8 mouse cellular contexts compared by ENCODE assay signal in the genomic region with DNA sequence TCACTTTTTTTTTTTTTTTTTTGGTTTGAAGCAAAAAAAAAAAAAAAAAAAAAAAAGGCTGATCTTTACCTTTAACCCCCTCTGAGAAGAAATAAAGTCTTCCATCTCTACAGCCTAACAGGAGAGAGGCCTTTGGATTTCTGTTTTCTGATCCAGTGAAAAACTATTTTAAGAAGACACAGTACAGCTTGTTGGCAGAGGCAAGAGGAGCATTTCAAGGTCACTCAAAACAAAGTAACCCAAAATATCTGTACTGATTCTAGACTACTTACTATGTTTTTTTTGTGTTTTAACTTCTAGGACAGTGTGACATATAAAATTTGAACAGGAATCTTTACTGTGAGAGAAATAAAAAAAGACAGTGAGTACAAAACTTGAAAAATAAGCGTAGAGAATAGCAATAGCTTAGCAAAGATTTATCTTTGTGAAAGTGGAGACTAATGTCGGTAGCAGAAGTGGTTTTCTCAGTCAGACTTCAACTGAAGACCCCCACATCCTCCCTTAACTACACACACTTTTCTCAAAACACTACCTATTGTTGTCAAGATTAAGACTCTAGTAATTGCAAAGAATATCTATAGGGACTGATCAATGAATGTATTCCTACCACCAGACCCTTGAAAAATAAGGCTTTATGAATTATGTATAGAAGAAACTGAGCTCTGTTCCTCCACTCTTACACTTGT. TPM values are rescaled to one million over a fixed set of nuclear protein-coding genes. Genes with fewer than 3 reads are reported as not detected.
DNase-seq lines count a peak whose midpoint lies in the region; ATAC-seq and TF ChIP-seq lines count a peak whose summit lies in the region.

No protein-coding gene starts in this region.

- intact Hi-C loops in heart, postnatal 14 days (cut with DNase I), result loop anchor here (5.0 to 10.0 kb wide), 2 partner anchors 53 to 1815 kb away; a partner anchor contains a TSS

- TF ChIP-seq POLR2A in bone marrow macrophage, adult 2 months (IDR thresholded peaks at IDR 0.05; ENCODE audit: borderline replicate concordance, low read depth, low read length), result no peak

- no peak for TF ChIP-seq CTCF in bone marrow macrophage, adult 2 months (IDR thresholded peaks at IDR 0.05; ENCODE audit: low read depth, low read length)

- peak overlapping the region; percentile 57 for H3K4me3 ChIP-seq in heart, embryonic 11.5 days (ENCODE audit: low read depth, low read length)
- H3K4me3 ChIP-seq in bone marrow macrophage, adult 2 months (ENCODE audit: insufficient read depth, low read length), result peak overlapping the region; percentile 71
- H3K4me3 ChIP-seq in hindbrain, embryonic 12.5 days, result peak overlapping the region; percentile 51
- H3K4me3 ChIP-seq in midbrain, embryonic 11.5 days (ENCODE audit: low read depth, low read length), result peak overlapping the region; percentile 45

- H3K4me1 ChIP-seq in heart, embryonic 11.5 days (ENCODE audit: control insufficient read depth, insufficient read depth, low read length), result peaks cover 14% of the 10 kb centered on the region
- peaks cover 15% of the 10 kb centered on the region for H3K4me1 ChIP-seq in bone marrow macrophage, adult 2 months (ENCODE audit: control insufficient read depth, insufficient read depth, low read length)
- H3K4me1 ChIP-seq in hindbrain, embryonic 12.5 days, result peaks cover 23% of the 10 kb centered on the region
- peaks cover 10% of the 10 kb centered on the region; the same call in 1 of the 2 replicates for H3K4me1 ChIP-seq in midbrain, embryonic 11.5 days (ENCODE audit: control insufficient read depth, insufficient read depth, low read length)

- no peaks in the 10 kb centered on the region for H3K27me3 ChIP-seq in heart, embryonic 11.5 days (ENCODE audit: control insufficient read depth, insufficient read depth, low read length)
- H3K27me3 ChIP-seq in hindbrain, embryonic 12.5 days, result no peaks in the 10 kb centered on the region
- H3K27me3 ChIP-seq in midbrain, embryonic 11.5 days (ENCODE audit: control insufficient read depth, insufficient read depth, low read length), result no peaks in the 10 kb centered on the region

- no peaks in the 10 kb centered on the region for H3K36me3 ChIP-seq in heart, embryonic 11.5 days (ENCODE audit: control insufficient read depth, insufficient read depth, low read length)
- H3K36me3 ChIP-seq in hindbrain, embryonic 12.5 days, result no peaks in the 10 kb centered on the region
- H3K36me3 ChIP-seq in midbrain, embryonic 11.5 days (ENCODE audit: control insufficient read depth, insufficient read depth, low read length), result no peaks in the 10 kb centered on the region

- 27% methylated on average over 2 of the region's 2 CpGs for WGBS in heart, embryonic 11.5 days (ENCODE audit: insufficient replicate concordance)
- WGBS in hindbrain, embryonic 12.5 days, result 32% methylated on average over 2 of the region's 2 CpGs
- WGBS in midbrain, embryonic 11.5 days, result 33% methylated on average over 2 of the region's 2 CpGs

- DNase-seq in heart, postnatal 14 days, result no peak
- no peak for DNase-seq in midbrain, embryonic 11.5 days (ENCODE audit: low spot score, missing footprints)
- DNase-seq in adipocyte (ENCODE audit: low spot score), result no peak
- no peak for DNase-seq in right cerebral cortex, postnatal 36 days (ENCODE audit: low spot score in 2 of 2)

- H3K9me3 ChIP-seq in heart, embryonic 11.5 days (replicated peaks; ENCODE audit: control insufficient read depth, low read length), result no peaks in the 10 kb centered on the region
- H3K9me3 ChIP-seq in hindbrain, embryonic 12.5 days (replicated peaks), result no peaks in the 10 kb centered on the region
- no peaks in the 10 kb centered on the region for H3K9me3 ChIP-seq in midbrain, embryonic 11.5 days (ENCODE audit: control insufficient read depth, low read length)

- H3K27ac ChIP-seq in heart, embryonic 11.5 days (ENCODE audit: low read depth, low read length), result peak overlapping the region; percentile 98
- H3K27ac ChIP-seq in bone marrow macrophage, adult 2 months (ENCODE audit: insufficient read depth, low read depth, low read length), result no peak overlapping the region
- H3K27ac ChIP-seq in hindbrain, embryonic 12.5 days, result peak overlapping the region; percentile 97; the same call in 1 of the 2 replicates
- H3K27ac ChIP-seq in midbrain, embryonic 11.5 days (ENCODE audit: low read depth, low read length), result peak overlapping the region; percentile 98; the same call in 1 of the 2 replicates

- no peak for ATAC-seq in heart, embryonic 11.5 days (replicated peaks; ENCODE audit: insufficient number of reproducible peaks, low FRiP score, low TSS enrichment)
- ATAC-seq in hindbrain, embryonic 12.5 days (ENCODE audit: low FRiP score), result no peak
- ATAC-seq in midbrain, embryonic 11.5 days (ENCODE audit: low FRiP score), result no peak
- ATAC-seq in cerebellum, adult (ENCODE audit: insufficient number of reproducible peaks, low FRiP score, low TSS enrichment), result no peak

- H3K4me2 ChIP-seq in heart, embryonic 11.5 days, result peak overlapping the region; percentile 65
- peak overlapping the region; percentile 76 for H3K4me2 ChIP-seq in hindbrain, embryonic 12.5 days (replicated peaks)
- H3K4me2 ChIP-seq in midbrain, embryonic 11.5 days, result peak overlapping the region; percentile 45

- peak overlapping the region; percentile 90 for H3K9ac ChIP-seq in heart, embryonic 11.5 days (ENCODE audit: low read depth, low read length)
- peak overlapping the region; percentile 64 for H3K9ac ChIP-seq in hindbrain, embryonic 12.5 days
- H3K9ac ChIP-seq in midbrain, embryonic 11.5 days (ENCODE audit: low read length), result peak overlapping the region; percentile 86

RNA-seq across cellular contexts. Expression of a gene that starts 1.2 kb away (rescaled TPM):
- 2.1 and 3.4 TPM in 2 replicates for polyA plus RNA-seq in heart, embryonic 11.5 days (2014; fragmentation: Nextera tagmentation; extraction: Ambion mirVana)
- total RNA-seq in heart, postnatal 14 days (2021), result 100 to 1,000 TPM; 465 to 538 TPM
- polyA plus RNA-seq in bone marrow macrophage, adult 2 months (2012; ENCODE audit: insufficient read depth, insufficient read length, missing spikeins), result 2.5 and 3.1 TPM in 2 replicates
- polyA plus RNA-seq in hindbrain, embryonic 12.5 days (2016; fragmentation: Nextera tagmentation; extraction: Ambion mirVana), result 5.7 and 6.9 TPM in 2 replicates
- polyA plus RNA-seq in midbrain, embryonic 11.5 days (2014; fragmentation: Nextera tagmentation; extraction: Ambion mirVana), result 3.3 and 3.6 TPM in 2 replicates

RNA-seq across cellular contexts. Expression of a gene that starts 4.1 kb away (rescaled TPM):
- polyA plus RNA-seq in heart, embryonic 11.5 days (2014; fragmentation: Nextera tagmentation; extraction: Ambion mirVana), result 1.4 and 2.3 TPM in 2 replicates
- 100 to 1,000 TPM in 1 of 2 experiments, 10 to 100 TPM in 1; 49.0 to 131 TPM for total RNA-seq in heart, postnatal 14 days (2021)
- 42.5 and 76.9 TPM in 2 replicates for polyA plus RNA-seq in bone marrow macrophage, adult 2 months (2012; ENCODE audit: insufficient read depth, insufficient read length, missing spikeins)
- 5.2 TPM in 1 of 2 replicates, not detected in the other for polyA plus RNA-seq in hindbrain, embryonic 12.5 days (2016; fragmentation: Nextera tagmentation; extraction: Ambion mirVana)
- 6.4 and 9.1 TPM in 2 replicates for polyA plus RNA-seq in midbrain, embryonic 11.5 days (2014; fragmentation: Nextera tagmentation; extraction: Ambion mirVana)

RNA-seq across cellular contexts. Expression of a gene that starts 5.6 kb away (rescaled TPM):
- 2.8 and 3.1 TPM in 2 replicates for polyA plus RNA-seq in heart, embryonic 11.5 days (2014; fragmentation: Nextera tagmentation; extraction: Ambion mirVana)
- 10 to 100 TPM; 13.1 to 34.3 TPM for total RNA-seq in heart, postnatal 14 days (2021)
- polyA plus RNA-seq in bone marrow macrophage, adult 2 months (2012; ENCODE audit: insufficient read depth, insufficient read length, missing spikeins), result not detected in 2 replicates
- 2.2 and 4.4 TPM in 2 replicates for polyA plus RNA-seq in hindbrain, embryonic 12.5 days (2016; fragmentation: Nextera tagmentation; extraction: Ambion mirVana)
- 4.0 and 4.8 TPM in 2 replicates for polyA plus RNA-seq in midbrain, embryonic 11.5 days (2014; fragmentation: Nextera tagmentation; extraction: Ambion mirVana)

RNA-seq across cellular contexts. Expression of a gene that starts 13.6 kb away (rescaled TPM):
- 0.43 and 0.66 TPM in 2 replicates for polyA plus RNA-seq in heart, embryonic 11.5 days (2014; fragmentation: Nextera tagmentation; extraction: Ambion mirVana)
- 1 to 10 TPM; 3.7 to 7.4 TPM for total RNA-seq in heart, postnatal 14 days (2021)
- 0.71 and 0.97 TPM in 2 replicates for polyA plus RNA-seq in bone marrow macrophage, adult 2 months (2012; ENCODE audit: insufficient read depth, insufficient read length, missing spikeins)
- polyA plus RNA-seq in hindbrain, embryonic 12.5 days (2016; fragmentation: Nextera tagmentation; extraction: Ambion mirVana), result 0.37 and 0.57 TPM in 2 replicates
- 0.44 and 0.87 TPM in 2 replicates for polyA plus RNA-seq in midbrain, embryonic 11.5 days (2014; fragmentation: Nextera tagmentation; extraction: Ambion mirVana)

RNA-seq across cellular contexts. Expression of a gene that starts 14.2 kb away (rescaled TPM):
- 0.19 TPM in 1 of 2 replicates, not detected in the other for polyA plus RNA-seq in heart, embryonic 11.5 days (2014; fragmentation: Nextera tagmentation; extraction: Ambion mirVana)
- total RNA-seq in heart, postnatal 14 days (2021), result 10 to 100 TPM; 21.6 to 40.3 TPM
- polyA plus RNA-seq in bone marrow macrophage, adult 2 months (2012; ENCODE audit: insufficient read depth, insufficient read length, missing spikeins), result 0.80 TPM in 1 of 2 replicates, not detected in the other
- polyA plus RNA-seq in hindbrain, embryonic 12.5 days (2016; fragmentation: Nextera tagmentation; extraction: Ambion mirVana), result 0.66 and 1.4 TPM in 2 replicates
- 1.2 and 1.3 TPM in 2 replicates for polyA plus RNA-seq in midbrain, embryonic 11.5 days (2014; fragmentation: Nextera tagmentation; extraction: Ambion mirVana)
